Mouse (Mus musculus): ENCODE data around the gene Car15. TPM values are rescaled to one million over a fixed set of nuclear protein-coding genes. Genes with fewer than 3 reads are reported as not detected.

The Car15 gene
- polyA plus RNA-seq, 1 experiment from 2014 or later: 2.7 TPM

- WGBS: 64% methylated on average over 2 of the region's 2 CpGs
- Histone ChIP-seq H3K36me3 (ENCODE audit: control insufficient read depth, insufficient read depth, low read length) (peaks cover 22% of the 10 kb centered on the region), H3K4me3 (ENCODE audit: low read depth, low read length) (no peak overlapping the region), H3K27ac (ENCODE audit: low read depth) (no peak overlapping the region), H3K4me2 (ENCODE audit: low read length) (no peak overlapping the region), H3K27me3 (replicated peaks; ENCODE audit: control insufficient read depth, insufficient read depth, low read length) (no peaks in the 10 kb centered on the region), H3K9ac (ENCODE audit: low read length) (no peak overlapping the region), H3K4me1 (replicated peaks; ENCODE audit: control insufficient read depth, insufficient read depth, low read length) (no peaks in the 10 kb centered on the region), H3K9me3 (ENCODE audit: control insufficient read depth, low read length) (no peaks in the 10 kb centered on the region)
- ATAC-seq (replicated peaks; ENCODE audit: low FRiP score, low TSS enrichment, low read depth): no peak
- DNase-seq (ENCODE audit: low spot score): no peak
Measured at GRCm38 (mm10) chr16:17865293-17865692, 27.1 kb upstream of the Car15 start.

GRCm38 (mm10) chr16:17858592-17858991 is 20.4 kb upstream of the Car15 start:
- Histone ChIP-seq H3K9me3 (ENCODE audit: control insufficient read depth, low read length) (no peaks in the 10 kb centered on the region), H3K4me1 (replicated peaks; ENCODE audit: control insufficient read depth, insufficient read depth, low read length) (no peaks in the 10 kb centered on the region), H3K36me3 (ENCODE audit: control insufficient read depth, insufficient read depth, low read length) (peaks cover 75% of the 10 kb centered on the region), H3K4me2 (ENCODE audit: low read length) (no peak overlapping the region), H3K27ac (ENCODE audit: low read depth) (no peak overlapping the region), H3K4me3 (ENCODE audit: low read depth, low read length) (no peak overlapping the region), H3K27me3 (replicated peaks; ENCODE audit: control insufficient read depth, insufficient read depth, low read length) (no peaks in the 10 kb centered on the region), H3K9ac (ENCODE audit: low read length) (no peak overlapping the region)
- ATAC-seq (replicated peaks; ENCODE audit: low FRiP score, low TSS enrichment, low read depth): 0 out of 2 replicates have a peak, but pooled peaks have one; percentile 58
- no peak for DNase-seq (ENCODE audit: low spot score)

- Histone ChIP-seq H3K27me3 (replicated peaks; ENCODE audit: control insufficient read depth, insufficient read depth, low read length) (no peaks in the 10 kb centered on the region), H3K27ac (ENCODE audit: low read depth) (no peak overlapping the region), H3K9ac (ENCODE audit: low read length) (no peak overlapping the region), H3K36me3 (ENCODE audit: control insufficient read depth, insufficient read depth, low read length) (peaks cover 87% of the 10 kb centered on the region), H3K9me3 (ENCODE audit: control insufficient read depth, low read length) (no peaks in the 10 kb centered on the region), H3K4me1 (replicated peaks; ENCODE audit: control insufficient read depth, insufficient read depth, low read length) (no peaks in the 10 kb centered on the region), H3K4me3 (ENCODE audit: low read depth, low read length) (no peak overlapping the region), H3K4me2 (ENCODE audit: low read length) (no peak overlapping the region)
- DNase-seq (ENCODE audit: low spot score) (no peak), ATAC-seq (replicated peaks; ENCODE audit: low FRiP score, low TSS enrichment, low read depth) (no peak)
- WGBS: 74% methylated on average over 7 of the region's 7 CpGs
Measured at GRCm38 (mm10) chr16:17857157-17857556, 19.0 kb upstream of the Car15 start.

GRCm38 (mm10) chr16:17853263-17853662 is 15.1 kb upstream of the Car15 start:
- ATAC-seq (replicated peaks; ENCODE audit: low FRiP score, low TSS enrichment, low read depth): no peak
- Histone ChIP-seq H3K4me1 (replicated peaks; ENCODE audit: control insufficient read depth, insufficient read depth, low read length) (no peaks in the 10 kb centered on the region), H3K36me3 (ENCODE audit: control insufficient read depth, insufficient read depth, low read length) (peaks cover 92% of the 10 kb centered on the region), H3K4me2 (ENCODE audit: low read length) (no peak overlapping the region), H3K9ac (ENCODE audit: low read length) (no peak overlapping the region), H3K9me3 (ENCODE audit: control insufficient read depth, low read length) (no peaks in the 10 kb centered on the region), H3K4me3 (ENCODE audit: low read depth, low read length) (no peak overlapping the region), H3K27ac (ENCODE audit: low read depth) (no peak overlapping the region), H3K27me3 (replicated peaks; ENCODE audit: control insufficient read depth, insufficient read depth, low read length) (no peaks in the 10 kb centered on the region)
- WGBS: 89% methylated on average over 2 of the region's 2 CpGs
- no peak for DNase-seq (ENCODE audit: low spot score)

GRCm38 (mm10) chr16:17851860-17852259 is 13.7 kb upstream of the Car15 start:
- no peaks in the 10 kb centered on the region for H3K9me3 ChIP-seq (ENCODE audit: control insufficient read depth, low read length)
- DNase-seq (ENCODE audit: low spot score) (no peak), ATAC-seq (replicated peaks; ENCODE audit: low FRiP score, low TSS enrichment, low read depth) (no peak)
- H3K9ac ChIP-seq (ENCODE audit: low read length): no peak overlapping the region
- 97% methylated on average over 1 of the region's 1 CpGs for WGBS
- H3K27me3 ChIP-seq (replicated peaks; ENCODE audit: control insufficient read depth, insufficient read depth, low read length): no peaks in the 10 kb centered on the region
- peaks cover 92% of the 10 kb centered on the region for H3K36me3 ChIP-seq (ENCODE audit: control insufficient read depth, insufficient read depth, low read length)
- H3K27ac ChIP-seq (ENCODE audit: low read depth): no peak overlapping the region
- no peak overlapping the region for H3K4me3 ChIP-seq (ENCODE audit: low read depth, low read length)
- H3K4me1 ChIP-seq (replicated peaks; ENCODE audit: control insufficient read depth, insufficient read depth, low read length): no peaks in the 10 kb centered on the region
- no peak overlapping the region for H3K4me2 ChIP-seq (ENCODE audit: low read length)

- H3K9me3 ChIP-seq (ENCODE audit: control insufficient read depth, low read length): no peaks in the 10 kb centered on the region
- peaks cover 92% of the 10 kb centered on the region for H3K36me3 ChIP-seq (ENCODE audit: control insufficient read depth, insufficient read depth, low read length)
- H3K27ac ChIP-seq (ENCODE audit: low read depth): no peak overlapping the region
- ATAC-seq (replicated peaks; ENCODE audit: low FRiP score, low TSS enrichment, low read depth) (no peak), DNase-seq (ENCODE audit: low spot score) (no peak)
- H3K4me2 ChIP-seq (ENCODE audit: low read length): no peak overlapping the region
- no peak overlapping the region for H3K9ac ChIP-seq (ENCODE audit: low read length)
- no peak overlapping the region for H3K4me3 ChIP-seq (ENCODE audit: low read depth, low read length)
- no peaks in the 10 kb centered on the region for H3K4me1 ChIP-seq (replicated peaks; ENCODE audit: control insufficient read depth, insufficient read depth, low read length)
- 95% methylated on average over 5 of the region's 5 CpGs for WGBS
- H3K27me3 ChIP-seq (replicated peaks; ENCODE audit: control insufficient read depth, insufficient read depth, low read length): no peaks in the 10 kb centered on the region
Measured at GRCm38 (mm10) chr16:17851331-17851730, 13.2 kb upstream of the Car15 start.

- Histone ChIP-seq H3K36me3 (ENCODE audit: control insufficient read depth, insufficient read depth, low read length) (peaks cover 94% of the 10 kb centered on the region), H3K9ac (ENCODE audit: low read length) (no peak overlapping the region), H3K9me3 (ENCODE audit: control insufficient read depth, low read length) (no peaks in the 10 kb centered on the region), H3K4me1 (replicated peaks; ENCODE audit: control insufficient read depth, insufficient read depth, low read length) (no peaks in the 10 kb centered on the region), H3K27me3 (replicated peaks; ENCODE audit: control insufficient read depth, insufficient read depth, low read length) (no peaks in the 10 kb centered on the region), H3K27ac (ENCODE audit: low read depth) (no peak overlapping the region), H3K4me2 (ENCODE audit: low read length) (no peak overlapping the region), H3K4me3 (ENCODE audit: low read depth, low read length) (no peak overlapping the region)
- ATAC-seq (replicated peaks; ENCODE audit: low FRiP score, low TSS enrichment, low read depth) (no peak), DNase-seq (ENCODE audit: low spot score) (no peak)
- WGBS: 85% methylated on average over 6 of the region's 6 CpGs
Measured at GRCm38 (mm10) chr16:17849486-17849885, 11.3 kb upstream of the Car15 start.

- H3K9ac ChIP-seq (ENCODE audit: low read length): no peak overlapping the region
- H3K4me2 ChIP-seq (ENCODE audit: low read length): no peak overlapping the region
- no peak overlapping the region for H3K4me3 ChIP-seq (ENCODE audit: low read depth, low read length)
- ATAC-seq (replicated peaks; ENCODE audit: low FRiP score, low TSS enrichment, low read depth) (no peak), DNase-seq (ENCODE audit: low spot score) (no peak)
- peaks cover 94% of the 10 kb centered on the region for H3K36me3 ChIP-seq (ENCODE audit: control insufficient read depth, insufficient read depth, low read length)
- no peaks in the 10 kb centered on the region for H3K27me3 ChIP-seq (replicated peaks; ENCODE audit: control insufficient read depth, insufficient read depth, low read length)
- WGBS: 19% methylated on average over 1 of the region's 1 CpGs
- H3K4me1 ChIP-seq (replicated peaks; ENCODE audit: control insufficient read depth, insufficient read depth, low read length): no peaks in the 10 kb centered on the region
- no peaks in the 10 kb centered on the region for H3K9me3 ChIP-seq (ENCODE audit: control insufficient read depth, low read length)
- H3K27ac ChIP-seq (ENCODE audit: low read depth): no peak overlapping the region
Measured at GRCm38 (mm10) chr16:17848928-17849327, 10.8 kb upstream of the Car15 start.

- H3K27me3 ChIP-seq (replicated peaks; ENCODE audit: control insufficient read depth, insufficient read depth, low read length): no peaks in the 10 kb centered on the region
- WGBS: 96% methylated on average over 6 of the region's 6 CpGs
- no peaks in the 10 kb centered on the region for H3K9me3 ChIP-seq (ENCODE audit: control insufficient read depth, low read length)
- H3K4me3 ChIP-seq (ENCODE audit: low read depth, low read length): no peak overlapping the region
- H3K27ac ChIP-seq (ENCODE audit: low read depth): no peak overlapping the region
- no peak for ATAC-seq (replicated peaks; ENCODE audit: low FRiP score, low TSS enrichment, low read depth)
- H3K36me3 ChIP-seq (ENCODE audit: control insufficient read depth, insufficient read depth, low read length): peaks cover 94% of the 10 kb centered on the region
- no peaks in the 10 kb centered on the region for H3K4me1 ChIP-seq (replicated peaks; ENCODE audit: control insufficient read depth, insufficient read depth, low read length)
- no peak overlapping the region for H3K9ac ChIP-seq (ENCODE audit: low read length)
- no peak overlapping the region for H3K4me2 ChIP-seq (ENCODE audit: low read length)
- DNase-seq (ENCODE audit: low spot score): no peak
Measured at GRCm38 (mm10) chr16:17848431-17848830, 10.3 kb upstream of the Car15 start.
